Mouse (Mus musculus) gastrocnemius, postnatal 14 days (tissue): ENCODE data around the gene Gtf2ird2. TPM values are rescaled to one million over a fixed set of nuclear protein-coding genes. Genes with fewer than 3 reads are reported as not detected.

Experiments used
- DNase-seq: peaks from one replicate; pipeline ENCODE4 v3.0.0; 2021; ENCODE audit warnings: mixed read lengths
- intact Hi-C: fragments of 180-260 bp; cut with DNase I; formaldehyde crosslinking; loops from one replicate; pipeline ENCODE4 v1.15.1; 2025; ENCODE audit warnings: low total_unique reads
- total RNA-seq, 2 experiments: library from RNA; stranded (reverse); gene quantifications; 2 replicates each; pipeline ENCODE4 v1.2.3; 2021

Gene Gtf2ird2
- total RNA-seq, 2 experiments from 2014 or later = 4.8 to 5.4 TPM

DNA sequence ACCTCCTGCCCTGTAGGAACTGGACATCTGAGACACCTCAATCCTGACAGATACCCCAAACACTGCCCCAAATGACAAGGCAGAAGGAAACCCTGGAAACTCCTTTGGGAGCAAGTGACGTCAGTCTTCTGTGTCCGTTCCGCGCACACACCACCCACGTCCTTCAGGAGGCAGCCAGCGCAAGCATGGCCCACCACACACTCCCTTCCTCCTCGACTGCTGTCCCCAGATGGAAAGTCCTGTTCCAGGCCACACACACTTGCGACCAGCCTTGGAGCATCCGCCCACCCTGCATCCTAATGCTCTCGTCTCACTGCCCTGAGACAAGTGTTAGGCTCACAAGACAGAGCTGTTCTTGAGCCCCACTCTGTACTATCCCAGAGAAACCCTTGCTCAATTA lies 71.5 kb downstream of the Gtf2ird2 start:
- intact Hi-C loops = no loop called here
- DNase-seq = no peak

DNA sequence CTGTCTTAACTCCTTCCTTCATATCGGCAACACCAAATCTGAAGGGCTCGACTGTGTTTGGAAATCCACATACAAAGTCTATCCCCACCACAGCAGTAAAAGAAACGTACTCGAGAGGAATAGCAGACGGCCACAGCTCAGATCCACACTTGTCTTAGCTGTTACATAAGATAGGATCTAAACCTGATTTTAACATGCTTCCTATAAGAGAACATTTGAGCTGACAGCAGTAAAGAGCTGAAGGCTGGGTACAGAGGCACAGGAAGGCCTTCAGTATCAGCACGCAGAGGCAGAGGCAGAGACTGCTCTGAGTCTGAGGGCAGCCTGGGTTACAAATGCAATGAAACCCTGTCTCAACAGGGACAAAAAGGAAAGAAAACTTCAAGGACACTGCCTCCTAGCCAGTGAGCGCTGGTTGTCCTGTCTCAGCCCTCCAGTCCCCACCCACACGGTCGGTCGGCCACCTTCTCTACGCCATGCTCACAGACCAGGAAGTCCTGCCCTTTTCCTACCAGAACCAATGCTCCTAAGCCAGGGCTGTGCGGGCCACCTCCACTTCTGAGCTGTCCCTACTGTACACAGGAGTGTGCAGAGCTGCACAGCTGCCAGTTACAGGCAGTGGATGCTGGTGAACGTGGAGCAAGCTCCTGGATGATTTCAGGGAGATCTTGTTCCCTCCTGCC lies 73.7 kb downstream of the Gtf2ird2 start:
- no peak for DNase-seq
- intact Hi-C loops = no loop called here

DNA sequence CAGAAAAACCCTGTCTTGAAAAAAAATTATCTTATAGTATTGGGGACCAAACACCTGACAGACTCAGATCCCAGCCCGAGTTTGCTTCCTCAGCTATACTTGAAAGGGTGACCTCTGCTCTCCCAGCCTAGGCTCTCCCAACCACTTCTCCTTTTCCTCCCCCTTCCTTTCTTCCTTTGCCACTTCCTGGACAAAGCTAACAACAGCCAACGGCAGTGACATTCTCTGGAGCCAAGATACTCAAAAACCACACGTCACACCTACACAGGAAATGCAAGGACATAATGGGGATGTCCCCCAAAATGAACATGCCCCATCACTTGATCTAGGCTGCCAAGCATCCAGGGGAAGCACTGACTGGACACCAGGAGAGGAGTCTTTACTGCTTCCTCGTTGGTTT lies 74.6 kb downstream of the Gtf2ird2 start:
- DNase-seq = no peak
- intact Hi-C loops = no loop called here

DNA sequence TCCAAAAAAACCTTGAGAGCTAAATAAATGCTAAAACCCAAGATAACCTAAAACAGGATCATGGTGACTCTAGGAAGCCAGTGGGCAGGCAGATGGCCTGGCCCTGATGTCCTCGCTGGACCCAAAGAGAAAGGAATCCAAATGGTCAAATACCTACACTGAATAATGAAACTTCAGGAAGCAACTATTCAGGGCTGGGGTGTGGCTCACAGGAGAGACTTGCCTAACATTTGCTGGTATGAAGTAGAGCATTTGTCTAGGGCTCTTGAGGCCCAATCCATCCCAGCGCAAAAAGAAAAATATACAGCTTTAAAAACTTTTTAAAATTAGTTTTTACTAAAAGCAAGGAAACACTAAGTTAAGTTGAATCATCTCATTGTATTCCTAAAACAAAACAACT lies 75.1 kb downstream of the Gtf2ird2 start:
- DNase-seq = no peak
- intact Hi-C loops = no loop called here

DNA sequence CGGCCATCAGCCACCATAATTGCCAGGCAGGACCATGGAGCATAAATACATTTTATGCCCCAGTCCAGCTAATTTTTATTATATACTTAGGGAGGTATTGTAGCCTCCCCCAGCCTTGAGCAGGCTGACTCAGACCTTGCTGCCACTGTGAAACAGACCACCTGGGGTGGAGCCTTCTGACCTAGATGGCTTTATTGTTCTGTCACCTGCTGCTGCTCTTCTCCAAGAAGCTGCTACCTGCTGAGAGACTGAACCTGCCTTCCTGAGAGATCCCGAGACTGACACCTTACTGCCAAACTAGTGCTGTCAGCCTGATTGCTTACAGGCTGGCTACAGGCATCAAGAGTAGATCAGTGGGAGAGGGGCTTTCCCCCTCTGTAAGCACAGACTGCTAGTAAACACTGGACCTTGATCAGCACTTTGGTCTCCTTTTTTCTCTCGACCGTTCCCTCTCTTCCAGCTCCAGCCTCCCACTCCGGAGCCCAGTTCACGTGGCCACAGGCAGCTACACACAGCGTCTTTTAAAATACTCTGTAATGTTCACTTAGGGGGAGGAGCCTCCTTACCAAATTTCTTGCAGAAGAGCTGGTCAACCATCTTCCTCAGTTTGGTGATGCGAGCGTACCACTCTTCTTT lies 76.3 kb downstream of the Gtf2ird2 start:
- DNase-seq = no peak
- intact Hi-C loops = no loop called here

DNA sequence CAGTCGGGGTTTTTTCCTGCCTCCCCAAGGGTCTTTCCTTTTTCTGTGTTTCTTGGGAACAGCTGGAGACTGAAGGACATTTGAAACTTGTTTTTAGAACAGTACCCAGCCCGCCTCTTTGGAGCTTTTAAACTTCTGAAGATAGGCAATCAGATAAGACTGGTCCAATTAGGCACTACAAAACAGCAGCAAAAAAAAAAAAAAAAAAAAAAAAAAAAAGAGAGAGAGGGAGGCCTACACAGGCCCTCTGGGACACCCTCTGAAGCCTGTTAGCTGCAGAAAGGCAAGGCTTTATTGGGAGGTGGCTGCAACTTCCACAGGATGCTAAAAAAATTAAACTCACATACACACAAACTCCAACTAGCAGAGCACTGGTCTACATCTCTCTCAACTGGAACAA lies 82.1 kb downstream of the Gtf2ird2 start:
- no peak for DNase-seq
- intact Hi-C loops = no loop called here

DNA sequence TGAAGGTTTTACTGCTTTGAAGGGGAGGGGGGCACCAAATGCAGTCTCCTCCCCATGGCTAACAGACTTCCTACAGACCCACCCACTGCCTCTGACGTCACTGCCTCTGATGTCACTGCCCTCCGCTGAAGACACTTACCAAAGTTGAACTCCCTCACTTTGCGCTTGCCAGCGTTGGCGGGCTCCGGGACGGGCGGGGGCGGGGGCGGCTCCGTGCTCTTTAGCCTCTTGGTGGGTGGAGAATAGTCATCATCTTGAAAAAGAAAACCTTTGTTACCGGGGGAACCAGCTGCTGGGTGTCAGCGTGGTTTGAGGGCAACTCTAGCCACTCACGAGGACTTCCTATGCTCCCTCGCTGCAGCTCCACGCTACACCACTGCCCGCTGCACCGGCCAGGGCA lies 82.6 kb downstream of the Gtf2ird2 start:
- intact Hi-C loops = no loop called here
- DNase-seq = no peak

DNA sequence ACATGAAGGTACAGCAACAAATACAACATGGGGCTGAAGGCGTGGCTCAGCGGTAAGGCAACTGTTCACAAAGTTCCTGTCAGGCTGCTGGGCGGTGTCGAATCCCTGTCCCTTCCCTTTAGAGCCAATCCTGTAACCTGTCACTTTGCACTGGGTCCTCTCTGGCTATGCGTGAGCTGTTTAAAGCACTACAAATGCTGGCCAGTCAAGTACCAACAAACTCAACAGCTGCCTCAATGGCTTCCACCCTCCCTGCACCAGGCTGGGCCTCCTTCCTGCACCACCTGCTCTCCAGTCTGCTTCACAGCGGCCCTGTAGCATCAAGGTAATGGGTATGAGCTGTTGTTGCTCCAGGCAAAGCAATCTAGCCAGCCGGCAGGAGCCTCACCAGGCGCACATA lies 84.9 kb downstream of the Gtf2ird2 start:
- no peak for DNase-seq
- intact Hi-C loops = no loop called here

DNA sequence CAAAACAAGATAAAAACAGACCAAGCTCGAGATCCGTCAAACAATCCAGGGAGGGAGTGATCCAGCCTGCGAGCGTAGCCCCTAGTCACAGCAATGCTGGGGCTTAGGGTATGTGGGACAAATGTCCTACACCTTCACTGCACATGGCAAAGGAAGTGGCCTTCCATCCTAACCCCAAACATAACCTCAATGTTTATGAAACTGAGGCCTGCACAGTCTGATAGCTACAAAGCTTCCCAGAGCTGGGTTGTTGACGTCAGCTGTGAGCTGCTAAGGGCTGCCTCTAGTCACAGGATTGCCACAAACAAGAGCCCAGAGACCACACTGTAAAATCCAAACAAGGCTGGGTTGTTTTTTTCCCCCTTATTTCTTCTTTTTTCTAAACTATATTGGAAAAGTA lies 85.9 kb downstream of the Gtf2ird2 start:
- no peak for DNase-seq
- intact Hi-C loops = no loop called here

DNA sequence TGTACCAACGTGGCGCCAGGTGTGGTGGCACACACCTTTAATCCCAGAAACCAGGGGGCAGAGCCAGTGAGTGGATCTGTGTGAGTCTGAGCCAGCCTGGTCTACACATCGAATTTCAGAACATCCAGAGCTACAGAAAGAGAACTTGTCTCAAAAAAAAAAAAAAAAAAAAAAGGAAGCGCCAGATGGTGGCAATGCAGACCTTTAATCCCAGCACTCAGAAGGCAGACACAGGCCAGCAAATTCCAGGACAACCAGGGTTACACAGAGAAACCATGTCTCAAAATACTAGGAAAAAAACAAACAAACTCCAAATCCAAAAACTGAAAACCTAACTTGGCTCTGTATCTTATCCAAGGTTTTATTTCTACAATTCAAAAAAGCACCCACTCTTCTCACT lies 86.7 kb downstream of the Gtf2ird2 start:
- intact Hi-C loops = no loop called here
- no peak for DNase-seq

DNA sequence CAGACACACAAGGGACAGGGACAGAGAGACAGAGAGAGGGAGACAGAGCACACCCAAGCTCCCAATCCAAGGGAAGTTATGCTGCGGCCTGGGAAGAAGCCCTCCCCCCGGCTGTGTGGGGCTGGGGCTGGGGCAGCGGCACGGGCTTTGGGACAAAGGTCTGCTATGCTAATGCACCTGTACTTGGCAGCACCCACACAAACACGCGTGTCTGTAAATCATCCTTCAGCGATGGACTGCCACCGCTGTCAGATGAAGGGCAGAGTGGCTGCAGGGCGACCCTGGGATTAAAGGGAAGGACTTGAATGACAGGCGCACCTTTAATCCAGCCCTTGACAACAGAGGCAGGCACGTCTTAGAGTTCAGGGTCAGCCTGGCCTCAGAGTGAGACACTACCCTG lies 87.6 kb downstream of the Gtf2ird2 start:
- no peak for DNase-seq
- intact Hi-C loops = no loop called here

DNA sequence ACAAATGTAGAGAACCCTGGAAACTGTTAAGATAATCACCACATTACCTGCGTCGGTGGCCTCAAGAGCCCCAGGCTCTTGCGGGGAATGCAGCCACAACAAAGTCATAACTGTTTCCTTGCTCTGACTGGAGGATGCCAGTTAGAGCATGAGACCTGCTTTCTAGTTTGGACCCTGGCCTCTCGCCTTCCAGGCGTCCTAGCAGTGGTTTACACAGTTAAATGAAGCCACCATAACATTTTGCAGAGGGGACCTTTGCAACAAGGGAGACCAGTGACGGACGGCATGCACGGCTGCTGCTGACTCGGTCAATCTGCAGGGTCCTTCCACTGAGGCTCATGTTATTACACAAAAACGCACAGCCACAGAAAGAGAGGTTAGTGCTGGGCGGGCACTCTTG lies 88.9 kb downstream of the Gtf2ird2 start:
- intact Hi-C loops = no loop called here

DNA sequence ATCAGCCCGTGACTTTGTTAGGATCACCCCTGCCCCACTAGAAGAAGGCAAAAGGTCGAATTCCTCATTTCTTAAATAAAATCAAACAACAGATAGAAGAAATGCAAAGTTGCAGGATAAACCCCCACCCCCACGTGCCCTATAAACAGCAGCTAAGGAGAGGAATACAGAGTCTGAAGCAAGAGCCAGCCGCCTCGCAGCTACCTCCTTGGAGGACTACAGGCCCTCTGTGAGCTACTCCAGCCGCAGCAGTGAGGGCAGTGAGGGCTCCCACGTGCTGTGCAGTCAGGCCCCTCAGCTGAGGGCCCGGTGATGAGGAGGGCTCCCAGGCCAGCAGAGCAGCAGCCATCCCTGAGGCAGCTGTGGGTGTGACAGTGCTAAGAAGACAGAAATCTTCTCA lies 89.9 kb downstream of the Gtf2ird2 start:
- intact Hi-C loops = no loop called here
- no peak for DNase-seq

More for the DNA sequence above, 88.9 kb downstream of the Gtf2ird2 start:
- no peak for DNase-seq

Other genes with a start within 250 kb of the Gtf2ird2 start
- 10 to 100 TPM; 36.5 to 40.2 TPM for gene Castor2, start 84.3 kb upstream of the Gtf2ird2 start, total RNA-seq
- gene Rcc1l, start 7.2 kb upstream of the Gtf2ird2 start, total RNA-seq = 10 to 100 TPM; 13.9 to 18.3 TPM
- gene Ncf1, start 45.6 kb downstream of the Gtf2ird2 start, total RNA-seq = 1 to 10 TPM; 2.6 to 4.2 TPM
- gene Gtf2i, start 130.7 kb downstream of the Gtf2ird2 start, total RNA-seq = 100 to 1,000 TPM; 119 to 134 TPM